Mouse (Mus musculus) G1E (cell line): ENCODE measurements at regions not wholly inside any gene's neighbourhood (a gene's known extent, or its start where the extent isn't known, plus 50 kb on each side); places are given as distances from the start of the nearest gene placed in this dataset.

Source experiments
- ATAC-seq: 2 replicates; pipeline ENCODE4 v1.8.0; 2016; ENCODE audit warnings: mild to moderate bottlenecking; ENCODE audit not compliant: insufficient number of reproducible peaks, poor library complexity, low FRiP score, severe bottlenecking; ENCODE audit errors: extremely low read depth
- DNase-seq: peaks from one replicate; pipeline ENCODE4 v3.0.0; 2012; ENCODE audit warnings: low spot score
- H3K27me3 ChIP-seq: 2 replicates; pipeline ENCODE4 v1.6.1; 2012; ENCODE audit warnings: mild to moderate bottlenecking, low read length, inconsistent platforms; ENCODE audit not compliant: insufficient read depth
- H3K36me3 ChIP-seq: replicated peaks from 2 replicates; pipeline ENCODE3; 2012; ENCODE audit warnings: mild to moderate bottlenecking, inconsistent platforms
- H3K4me1 ChIP-seq: 2 replicates; pipeline ENCODE4 v1.6.1; 2012; ENCODE audit warnings: low read depth, low read length, inconsistent platforms, mixed read lengths; ENCODE audit not compliant: insufficient read depth
- H3K4me3 ChIP-seq: 2 replicates; pipeline ENCODE4 v1.5.1; 2012; ENCODE audit warnings: low read depth, mild to moderate bottlenecking, inconsistent platforms, low read length, moderate library complexity, mixed read lengths
- H3K9me3 ChIP-seq: replicated peaks from 2 replicates; pipeline ENCODE4 v1.6.1; 2012; ENCODE audit warnings: inconsistent platforms
- CTCF ChIP-seq: IDR thresholded peaks from 2 replicates; pipeline ENCODE4 v1.5.1; 2012; ENCODE audit warnings: low read depth, low read length, inconsistent platforms, mixed read lengths
- GATA1 ChIP-seq: IDR thresholded peaks from 2 replicates; pipeline ENCODE4 v1.6.1; 2012; ENCODE audit warnings: borderline replicate concordance, low read length, inconsistent platforms, mixed read lengths
- GATA2 ChIP-seq: IDR thresholded peaks from 2 replicates; pipeline ENCODE4 v1.6.1; 2012; ENCODE audit warnings: low read depth, low read length, inconsistent platforms, borderline replicate concordance
- POLR2AphosphoS5 ChIP-seq: IDR thresholded peaks from 2 replicates; pipeline ENCODE4 v1.6.1; 2012; ENCODE audit warnings: low read depth, low read length, inconsistent platforms; ENCODE audit not compliant: insufficient replicate concordance
- TAL1 ChIP-seq: conservative IDR thresholded peaks from 2 replicates; pipeline ENCODE4 v1.6.1; 2012; ENCODE audit warnings: low read depth, low read length, inconsistent platforms, mixed read lengths

DNA sequence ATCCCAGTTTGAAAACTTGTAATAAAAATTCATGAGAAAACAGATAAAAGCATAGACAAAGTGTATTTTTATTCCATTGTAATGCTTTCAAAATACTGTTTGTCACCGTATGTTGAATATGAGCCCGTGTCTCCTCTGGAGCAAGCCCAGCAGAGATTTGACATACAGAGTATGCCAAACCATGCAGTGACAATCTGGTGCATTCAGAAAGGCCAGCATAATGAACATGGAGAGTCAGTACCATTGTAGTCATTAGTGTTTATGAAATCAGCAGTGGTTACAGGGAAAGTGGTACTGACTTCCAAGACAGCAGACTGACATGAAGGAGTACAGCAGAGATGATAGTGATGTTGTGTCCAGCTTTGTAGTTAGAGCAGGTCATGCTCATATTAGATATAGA lies 1034.9 kb downstream of the Gm597 start:
- H3K36me3 ChIP-seq = no peaks in the 10 kb centered on the region
- H3K4me3 ChIP-seq = no peak overlapping the region
- TF ChIP-seq GATA1 (no peak), GATA2 (no peak), TAL1 (no peak), POLR2AphosphoS5 (no peak), CTCF (no peak)
- no peaks in the 10 kb centered on the region for H3K9me3 ChIP-seq
- ATAC-seq (0 out of 2 replicates have a peak, but pooled peaks have one; percentile 8), DNase-seq (no peak)
- no peaks in the 10 kb centered on the region for H3K27me3 ChIP-seq
- no peaks in the 10 kb centered on the region for H3K4me1 ChIP-seq
